Mouse (Mus musculus): ENCODE measurements around the gene Atp2c1.

GRCm38 (mm10) chr9:105536877-105537276 is 9.8 kb upstream of the Atp2c1 start:
- TF ChIP-seq CTCF (IDR thresholded peaks at IDR 0.05; ENCODE audit: insufficient read depth, low read length) (no peak), POLR2A (IDR thresholded peaks at IDR 0.05; ENCODE audit: borderline replicate concordance, extremely low read depth, low read depth, low read length) (no peak)

Data from lung, adult 2 months (tissue).